In genomic region chr8:104253016-104253415, GRCm38 (mm10) we compare ENCODE assay signal across 10 mouse cellular contexts. TPM values are rescaled to one million over a fixed set of nuclear protein-coding genes. Genes with fewer than 3 reads are reported as not detected.
A peak's percentile ranks its signal among the peaks of the same experiment; 100 is the strongest.
DNase-seq lines count a peak whose midpoint lies in the region; ATAC-seq and TF ChIP-seq lines count a peak whose summit lies in the region.
"Had no signal": no experiment of that assay in that cellular context is flagged by ENCODE, and none has a peak within 500 bp of the region (broad histone marks: within the 10 kb centered on the region; RNA-seq: fewer than 3 reads in every experiment).

No protein-coding gene starts in this region.

- H3K27ac ChIP-seq in forebrain, postnatal 0 days (ENCODE audit: low read depth, low read length), result no peak overlapping the region
- no peak overlapping the region for H3K27ac ChIP-seq in forebrain, embryonic 11.5 days (ENCODE audit: low read depth, low read length)
- H3K27ac ChIP-seq in bone marrow macrophage, adult 2 months (ENCODE audit: insufficient read depth, low read depth, low read length), result no peak overlapping the region
- no peak overlapping the region for H3K27ac ChIP-seq in forebrain, embryonic 16.5 days (ENCODE audit: low read length)

- no peaks in the 10 kb centered on the region for H3K27me3 ChIP-seq in forebrain, postnatal 0 days (ENCODE audit: insufficient read depth, low read length)
- no peaks in the 10 kb centered on the region for H3K27me3 ChIP-seq in forebrain, embryonic 11.5 days (ENCODE audit: control insufficient read depth, insufficient read depth, low read length)
- no peaks in the 10 kb centered on the region for H3K27me3 ChIP-seq in forebrain, embryonic 16.5 days (replicated peaks; ENCODE audit: control insufficient read depth, insufficient read depth, low read length)
- H3K27me3 ChIP-seq: megakaryocyte, embryonic 14.5 days had no signal

- no peak overlapping the region for H3K9ac ChIP-seq in forebrain, postnatal 0 days
- H3K9ac ChIP-seq in forebrain, embryonic 11.5 days (ENCODE audit: low read length), result no peak overlapping the region
- H3K9ac ChIP-seq in forebrain, embryonic 16.5 days (replicated peaks; ENCODE audit: low read depth, low read length), result no peak overlapping the region

- no peak overlapping the region for H3K4me3 ChIP-seq in forebrain, postnatal 0 days (ENCODE audit: low read depth, low read length)
- H3K4me3 ChIP-seq in forebrain, embryonic 11.5 days (ENCODE audit: low read depth, low read length), result no peak overlapping the region
- H3K4me3 ChIP-seq in bone marrow macrophage, adult 2 months (ENCODE audit: insufficient read depth, low read length), result no peak overlapping the region
- H3K4me3 ChIP-seq in forebrain, embryonic 16.5 days (replicated peaks; ENCODE audit: low read length), result no peak overlapping the region
- H3K4me3 ChIP-seq: megakaryocyte, embryonic 14.5 days had no signal

- DNase-seq in forebrain, postnatal 0 days, result no peak
- DNase-seq in forebrain, embryonic 11.5 days (ENCODE audit: low spot score), result no peak
- DNase-seq in A20 (ENCODE audit: low read depth, low spot score), result peak; percentile 71
- DNase-seq in gastrocnemius, postnatal 14 days, result no peak
- no peak for DNase-seq in ovary, postnatal 14 days (ENCODE audit: low spot score)

- 88% methylated on average over 3 of the region's 3 CpGs for WGBS in forebrain, postnatal 0 days
- WGBS in forebrain, embryonic 11.5 days, result 81% methylated on average over 3 of the region's 3 CpGs
- 85% methylated on average over 3 of the region's 3 CpGs for WGBS in forebrain, embryonic 16.5 days

- ATAC-seq in forebrain, postnatal 0 days, result no peak
- no peak for ATAC-seq in forebrain, embryonic 11.5 days (replicated peaks; ENCODE audit: low FRiP score)
- peak; percentile 40 for ATAC-seq in megakaryocyte, adult 5-6 weeks (ENCODE audit: poor library complexity, severe bottlenecking)
- ATAC-seq in forebrain, embryonic 16.5 days, result no peak

- intact Hi-C loops in gastrocnemius, postnatal 14 days (cut with DNase I; ENCODE audit: low total_unique reads), result loop anchor here (5.0 kb wide), 1 partner anchor 89 kb away; no protein-coding TSS in a partner anchor

- peak; percentile 49; the same call in 1 of the 2 replicates for TF ChIP-seq CTCF in forebrain, postnatal 0 days (IDR thresholded peaks at IDR 0.05; ENCODE audit: low read depth)
- TF ChIP-seq CTCF in bone marrow macrophage, adult 2 months (IDR thresholded peaks at IDR 0.05; ENCODE audit: low read depth, low read length), result peak; percentile 24; the same call in 1 of the 2 replicates

- no peaks in the 10 kb centered on the region for H3K9me3 ChIP-seq in forebrain, postnatal 0 days (ENCODE audit: low read length)
- H3K9me3 ChIP-seq in forebrain, embryonic 11.5 days (ENCODE audit: control insufficient read depth, low read length), result no peaks in the 10 kb centered on the region
- no peaks in the 10 kb centered on the region for H3K9me3 ChIP-seq in forebrain, embryonic 16.5 days (ENCODE audit: control insufficient read depth, low read length)

- no peak overlapping the region for H3K4me2 ChIP-seq in forebrain, postnatal 0 days (ENCODE audit: low read depth)
- H3K4me2 ChIP-seq in forebrain, embryonic 11.5 days (ENCODE audit: low read depth, low read length, severe bottlenecking), result no peak overlapping the region
- no peak overlapping the region for H3K4me2 ChIP-seq in forebrain, embryonic 16.5 days (ENCODE audit: low read length)

- H3K4me1 ChIP-seq in forebrain, postnatal 0 days (ENCODE audit: insufficient read depth), result no peaks in the 10 kb centered on the region
- peaks cover 5% of the 10 kb centered on the region; the same call in 1 of the 2 replicates for H3K4me1 ChIP-seq in forebrain, embryonic 11.5 days (replicated peaks; ENCODE audit: control insufficient read depth, insufficient read depth, low read length)
- peaks cover 23% of the 10 kb centered on the region for H3K4me1 ChIP-seq in bone marrow macrophage, adult 2 months (ENCODE audit: control insufficient read depth, insufficient read depth, low read length)
- H3K4me1 ChIP-seq in forebrain, embryonic 16.5 days (replicated peaks; ENCODE audit: control insufficient read depth, insufficient read depth, low read length), result peaks cover 14% of the 10 kb centered on the region

- peaks cover 4% of the 10 kb centered on the region for H3K36me3 ChIP-seq in forebrain, postnatal 0 days (ENCODE audit: insufficient read depth)
- H3K36me3 ChIP-seq in forebrain, embryonic 11.5 days (ENCODE audit: control insufficient read depth, insufficient read depth, low read length), result peaks cover 3% of the 10 kb centered on the region
- peaks cover 2% of the 10 kb centered on the region; the same call in 1 of the 2 replicates for H3K36me3 ChIP-seq in forebrain, embryonic 16.5 days (ENCODE audit: control insufficient read depth, insufficient read depth)

- TF ChIP-seq POLR2A in bone marrow macrophage, adult 2 months (IDR thresholded peaks at IDR 0.05; ENCODE audit: borderline replicate concordance, low read depth, low read length), result no peak

RNA-seq across cellular contexts. Expression of gene Cklf, which starts 2.4 kb away (rescaled TPM):
- total RNA-seq in forebrain, postnatal 0 days (2014; rRNA removed), result 19.1 and 29.2 TPM in 2 replicates
- polyA plus RNA-seq in forebrain, postnatal 0 days (2015; fragmentation: Nextera tagmentation; extraction: Ambion mirVana), result 24.8 and 26.8 TPM in 2 replicates
- polyA plus RNA-seq in forebrain, embryonic 11.5 days (2014; fragmentation: Nextera tagmentation; extraction: Ambion mirVana), result 43.3 and 44.3 TPM in 2 replicates
- 63.5 and 67.8 TPM in 2 replicates for polyA plus RNA-seq in bone marrow macrophage, adult 2 months (2012; ENCODE audit: insufficient read depth, insufficient read length, missing spikeins)
- total RNA-seq in megakaryocyte, adult 5-6 weeks (2015), result 120 and 138 TPM in 2 replicates
- total RNA-seq in megakaryocyte, adult 5-6 weeks (2017), result 35.9 and 46.7 TPM in 2 replicates
- total RNA-seq in gastrocnemius, postnatal 14 days (2021), result 1 to 10 TPM; 3.5 to 5.0 TPM
- 36.0 and 36.3 TPM in 2 replicates for polyA plus RNA-seq in forebrain, embryonic 16.5 days (2015; fragmentation: Nextera tagmentation; extraction: Ambion mirVana)

RNA-seq across cellular contexts. Expression of gene Tk2, which starts 4.7 kb away (rescaled TPM):
- total RNA-seq in forebrain, postnatal 0 days (2014; rRNA removed), result 45.2 and 52.9 TPM in 2 replicates
- 45.2 and 45.3 TPM in 2 replicates for polyA plus RNA-seq in forebrain, postnatal 0 days (2015; fragmentation: Nextera tagmentation; extraction: Ambion mirVana)
- 30.1 and 32.2 TPM in 2 replicates for polyA plus RNA-seq in forebrain, embryonic 11.5 days (2014; fragmentation: Nextera tagmentation; extraction: Ambion mirVana)
- 52.1 and 58.4 TPM in 2 replicates for polyA plus RNA-seq in bone marrow macrophage, adult 2 months (2012; ENCODE audit: insufficient read depth, insufficient read length, missing spikeins)
- total RNA-seq in megakaryocyte, adult 5-6 weeks (2015), result 27.6 and 30.0 TPM in 2 replicates
- total RNA-seq in megakaryocyte, adult 5-6 weeks (2017), result 17.4 and 28.5 TPM in 2 replicates
- 1 to 10 TPM; 3.7 to 4.7 TPM for total RNA-seq in gastrocnemius, postnatal 14 days (2021)
- polyA plus RNA-seq in forebrain, embryonic 16.5 days (2015; fragmentation: Nextera tagmentation; extraction: Ambion mirVana), result 51.7 and 54.3 TPM in 2 replicates

RNA-seq across cellular contexts. Expression of gene Cmtm2a, which starts 40.0 kb away (rescaled TPM):
- total RNA-seq in forebrain, postnatal 0 days (2014; rRNA removed), result 0.14 TPM in 1 of 2 replicates, not detected in the other
- polyA plus RNA-seq in forebrain, postnatal 0 days (2015; fragmentation: Nextera tagmentation; extraction: Ambion mirVana), result 0.17 TPM in 1 of 2 replicates, not detected in the other
- polyA plus RNA-seq in forebrain, embryonic 11.5 days (2014; fragmentation: Nextera tagmentation; extraction: Ambion mirVana), result not detected in 2 replicates
- polyA plus RNA-seq in bone marrow macrophage, adult 2 months (2012; ENCODE audit: insufficient read depth, insufficient read length, missing spikeins), result not detected in 2 replicates
- total RNA-seq in megakaryocyte, adult 5-6 weeks (2015), result not detected in 2 replicates
- not detected in 2 replicates for total RNA-seq in megakaryocyte, adult 5-6 weeks (2017)
- not detected for total RNA-seq in gastrocnemius, postnatal 14 days (2021)
- not detected in 2 replicates for polyA plus RNA-seq in forebrain, embryonic 16.5 days (2015; fragmentation: Nextera tagmentation; extraction: Ambion mirVana)
- polyA plus RNA-seq: heart, embryonic 16.5 days had no signal

RNA-seq across cellular contexts. Expression of gene Gm45711, which starts 56.9 kb away (rescaled TPM):
- not detected in 2 replicates for total RNA-seq in forebrain, postnatal 0 days (2014; rRNA removed)
- polyA plus RNA-seq in forebrain, postnatal 0 days (2015; fragmentation: Nextera tagmentation; extraction: Ambion mirVana), result not detected in 2 replicates
- not detected in 2 replicates for polyA plus RNA-seq in forebrain, embryonic 11.5 days (2014; fragmentation: Nextera tagmentation; extraction: Ambion mirVana)
- polyA plus RNA-seq in bone marrow macrophage, adult 2 months (2012; ENCODE audit: insufficient read depth, insufficient read length, missing spikeins), result not detected in 2 replicates
- total RNA-seq in megakaryocyte, adult 5-6 weeks (2015), result not detected in 2 replicates
- total RNA-seq in megakaryocyte, adult 5-6 weeks (2017), result not detected in 2 replicates
- not detected for total RNA-seq in gastrocnemius, postnatal 14 days (2021)
- not detected in 2 replicates for polyA plus RNA-seq in forebrain, embryonic 16.5 days (2015; fragmentation: Nextera tagmentation; extraction: Ambion mirVana)
- polyA plus RNA-seq: heart, embryonic 16.5 days had no signal

RNA-seq across cellular contexts. Expression of gene Cmtm1, which starts 56.9 kb away (rescaled TPM):
- total RNA-seq in forebrain, postnatal 0 days (2014; rRNA removed), result 0.62 TPM in 1 of 2 replicates, not detected in the other
- not detected in 2 replicates for polyA plus RNA-seq in forebrain, postnatal 0 days (2015; fragmentation: Nextera tagmentation; extraction: Ambion mirVana)
- not detected in 2 replicates for polyA plus RNA-seq in forebrain, embryonic 11.5 days (2014; fragmentation: Nextera tagmentation; extraction: Ambion mirVana)
- not detected in 2 replicates for polyA plus RNA-seq in bone marrow macrophage, adult 2 months (2012; ENCODE audit: insufficient read depth, insufficient read length, missing spikeins)
- not detected in 2 replicates for total RNA-seq in megakaryocyte, adult 5-6 weeks (2015)
- total RNA-seq in megakaryocyte, adult 5-6 weeks (2017), result not detected in 2 replicates
- not detected for total RNA-seq in gastrocnemius, postnatal 14 days (2021)
- polyA plus RNA-seq in forebrain, embryonic 16.5 days (2015; fragmentation: Nextera tagmentation; extraction: Ambion mirVana), result not detected in 2 replicates
- polyA plus RNA-seq: heart, embryonic 16.5 days had no signal
